Mouse (Mus musculus) adrenal gland, adult 10 weeks (tissue): Measurements from ENCODE around the gene Wdr34. TPM values are rescaled to one million over a fixed set of nuclear protein-coding genes. Genes with fewer than 3 reads are reported as not detected.

Experiments used
- polyA plus RNA-seq: library from polyadenylated mRNA; stranded (reverse); fragments of 350-450 nt; fragmentation: Illumina TruSeq; extraction: RNeasy Lipid Tissue Mini Kit (QIAGEN cat#74804); gene quantifications from one replicate; pipeline ENCODE4 v1.2.3, GENCODE M21; 2014; ENCODE audit warnings: low read depth, low replicate concordance

Gene Wdr34
- 0.41 TPM for polyA plus RNA-seq

DNA sequence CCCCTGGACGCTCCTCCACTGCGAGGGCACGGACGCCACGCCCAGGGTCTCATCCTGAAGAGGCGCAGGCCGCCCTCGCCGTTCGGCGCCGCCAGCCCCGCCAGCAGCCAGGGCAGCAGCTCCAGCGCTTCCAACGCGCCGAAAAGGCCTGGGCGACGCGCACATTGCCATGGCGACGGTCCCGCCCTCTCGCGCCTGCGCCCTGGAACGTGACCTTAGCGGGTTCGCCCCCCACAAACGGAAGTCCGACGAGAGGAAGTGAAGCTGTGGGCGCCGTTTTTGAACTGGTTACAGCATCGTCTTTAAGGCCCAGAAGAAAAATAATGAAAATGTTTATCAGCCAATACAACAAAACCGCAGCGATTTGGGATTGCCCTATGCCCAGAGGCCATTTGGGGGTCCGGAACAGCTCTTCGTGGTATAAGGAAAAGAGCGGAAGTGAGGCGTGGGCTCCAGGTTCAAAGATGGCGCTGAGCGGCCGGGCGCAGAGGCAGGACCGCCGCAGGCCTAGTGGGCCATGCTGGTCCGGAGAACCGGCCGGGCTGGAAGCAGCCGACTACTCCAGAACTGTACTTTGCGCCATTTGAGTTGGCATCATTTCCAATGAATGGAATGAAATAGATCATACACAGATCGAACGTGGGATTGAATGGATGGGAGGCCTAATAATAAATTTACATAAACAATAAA is at the start of gene Wdr34:
Gene Wdr34 (minus strand): TSS at position 183 of the 690 bp plus-strand sequence.

DNA sequence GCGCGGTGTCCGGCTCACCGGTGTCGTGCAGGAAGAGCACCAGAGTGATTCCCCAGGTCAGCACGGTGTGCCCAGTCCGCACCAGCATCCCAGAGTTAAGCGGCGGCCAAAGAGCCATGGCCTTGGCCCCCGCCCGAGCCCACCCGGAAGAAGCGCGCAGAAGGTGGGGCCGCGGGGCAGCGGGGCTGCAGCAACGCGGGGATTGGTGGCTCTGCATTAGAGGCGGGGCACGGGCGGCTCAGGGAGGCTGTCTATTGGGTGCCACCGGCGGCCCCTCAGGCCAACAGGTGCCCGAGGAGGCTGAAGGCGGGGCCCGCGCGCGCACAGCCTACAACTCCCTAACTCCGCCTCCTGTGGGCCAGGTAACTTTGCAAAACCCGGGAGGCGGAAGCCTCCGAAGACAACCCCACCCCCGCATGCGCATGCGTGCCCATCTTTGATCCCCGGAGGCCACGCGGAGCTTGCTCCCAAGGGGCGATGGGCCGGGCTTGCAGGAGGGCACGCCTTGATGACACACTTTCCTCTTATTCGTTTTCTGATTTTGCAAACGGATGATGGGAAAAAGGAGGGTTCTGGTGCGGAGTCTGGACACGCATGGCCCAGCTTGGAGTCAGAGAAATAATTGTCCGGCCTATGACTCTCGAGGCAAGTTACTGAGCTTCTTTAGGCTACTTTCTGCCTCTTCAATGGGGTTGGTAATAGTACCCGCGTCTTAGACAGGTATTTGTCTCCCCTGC is 45.0 kb upstream of the Wdr34 start, which contains the start of gene Zdhhc12:
Gene Zdhhc12 (minus strand): TSS at position 178 of the 737 bp plus-strand sequence.

DNA sequence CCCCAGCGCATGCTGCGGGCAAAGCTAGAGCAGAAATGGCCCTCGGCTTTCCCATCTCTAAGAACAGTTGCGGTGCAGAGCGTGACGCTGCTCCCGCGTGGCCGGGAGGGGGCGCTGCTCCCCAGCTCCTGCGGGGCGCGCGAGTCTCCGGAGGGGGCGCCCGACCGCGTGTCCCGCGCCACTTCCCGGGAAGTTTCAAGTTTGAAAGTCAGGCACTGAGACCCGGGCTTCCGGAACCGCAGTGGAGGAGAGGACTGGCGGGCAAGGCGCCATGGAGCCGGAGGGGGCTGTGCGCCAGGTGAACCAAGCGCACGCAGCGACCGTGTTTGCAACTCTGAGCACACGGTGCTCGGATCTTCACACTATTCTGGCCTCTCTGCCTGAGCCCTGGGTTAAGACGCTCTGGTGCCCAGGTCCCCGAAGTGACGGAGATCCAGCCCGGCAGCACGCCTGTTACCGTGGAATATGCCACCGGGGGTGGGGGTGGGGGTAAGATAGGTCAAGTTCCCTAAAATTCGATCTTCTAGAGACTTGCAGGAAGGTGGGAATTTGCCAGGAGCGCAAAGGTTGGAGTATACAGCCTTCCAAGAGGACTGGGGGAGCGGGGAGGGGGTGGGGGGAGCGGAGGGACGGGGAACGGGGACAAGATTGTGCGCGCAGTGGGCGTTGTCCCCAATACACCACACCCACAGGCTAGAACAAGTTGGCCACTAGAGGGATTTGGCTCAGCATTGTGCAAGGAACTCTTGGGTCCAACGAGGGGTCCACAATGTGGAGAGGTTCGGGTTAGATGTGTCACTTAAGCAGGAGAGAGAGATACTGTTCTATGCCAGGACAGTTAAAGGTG is 29.0 kb upstream of the Wdr34 start, which contains the start of gene Pkn3:
Gene Pkn3 (plus strand): TSS at position 183 of the 847 bp plus-strand sequence.

DNA sequence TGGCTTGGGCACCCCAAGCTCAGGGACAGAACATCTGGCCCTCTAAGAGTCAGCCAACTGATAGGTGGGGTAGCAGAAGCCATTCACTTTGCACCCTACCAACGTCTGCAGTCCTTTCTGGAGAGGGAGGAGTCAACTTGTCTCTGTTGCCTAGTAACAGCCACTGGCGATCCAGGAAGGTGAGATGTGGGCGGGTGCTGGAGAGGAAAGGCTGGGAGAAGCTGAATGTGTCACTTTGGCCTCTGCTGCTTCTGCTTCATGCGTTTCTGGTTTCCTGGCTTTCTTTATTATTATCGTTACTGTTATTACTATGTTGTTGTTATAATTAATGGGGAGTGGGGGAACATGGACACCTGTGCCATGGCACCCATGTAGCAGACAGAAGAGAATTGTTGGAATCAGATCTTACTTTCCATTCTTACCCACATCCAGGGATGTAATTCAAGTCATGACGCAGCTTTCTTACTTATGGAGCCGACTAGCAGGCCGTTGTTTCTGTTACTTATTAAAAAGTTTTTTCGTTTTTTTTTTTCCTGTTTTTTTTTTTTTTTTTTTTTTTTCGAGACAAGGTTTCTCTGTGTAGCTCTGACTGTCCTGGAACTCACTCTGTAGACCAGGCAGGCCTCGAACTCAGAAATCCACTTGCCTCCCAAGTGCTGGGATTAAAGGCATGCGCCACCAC is 8.7 kb upstream of the Wdr34 start, which contains the start of gene Set:
Gene Set (plus strand): TSS at position 156 of the 682 bp plus-strand sequence.

Other genes with a start within 250 kb of the Wdr34 start
- gene Slc27a4, start 246.2 kb downstream of the Wdr34 start, polyA plus RNA-seq, result 1.9 TPM
- gene Urm1, start 228.8 kb downstream of the Wdr34 start, polyA plus RNA-seq, result 7.3 TPM
- gene Cercam, start 179.7 kb downstream of the Wdr34 start, polyA plus RNA-seq, result 1.7 TPM
- 7.6 TPM for gene Odf2, start 159.7 kb downstream of the Wdr34 start, polyA plus RNA-seq
- gene Gle1, start 113.5 kb downstream of the Wdr34 start, polyA plus RNA-seq, result 12.3 TPM
- gene Sptan1, start 83.3 kb downstream of the Wdr34 start, polyA plus RNA-seq, result 42.3 TPM
- gene Set, start 8.5 kb upstream of the Wdr34 start, polyA plus RNA-seq, result 563 TPM
- gene Pkn3, start 28.8 kb upstream of the Wdr34 start, polyA plus RNA-seq, result 0.17 TPM
- gene Zdhhc12, start 44.8 kb upstream of the Wdr34 start, polyA plus RNA-seq, result 3.4 TPM
- 2.3 TPM for gene Zer1, start 75.7 kb upstream of the Wdr34 start, polyA plus RNA-seq
- 14.1 TPM for gene Tbc1d13, start 84.9 kb upstream of the Wdr34 start, polyA plus RNA-seq
- gene Endog, start 122.6 kb upstream of the Wdr34 start, polyA plus RNA-seq, result not detected
- gene Spout1, start 129.6 kb upstream of the Wdr34 start, polyA plus RNA-seq, result 1.9 TPM
- gene Kyat1, start 157.0 kb upstream of the Wdr34 start, polyA plus RNA-seq, result 0.47 TPM
- gene Lrrc8a, start 188.8 kb upstream of the Wdr34 start, polyA plus RNA-seq, result 3.6 TPM
- not detected for gene Gm28035, start 191.7 kb upstream of the Wdr34 start, polyA plus RNA-seq
- gene Phyhd1, start 217.3 kb upstream of the Wdr34 start, polyA plus RNA-seq, result 1.8 TPM
- gene Gm28038, start 232.2 kb upstream of the Wdr34 start, polyA plus RNA-seq, result not detected
- gene Dolk, start 237.5 kb upstream of the Wdr34 start, polyA plus RNA-seq, result 11.3 TPM
- gene Nup188, start 237.5 kb upstream of the Wdr34 start, polyA plus RNA-seq, result 15.6 TPM